Mouse (Mus musculus) heart, embryonic 13.5 days (tissue): ENCODE measurements around the gene Mvk. TPM values are rescaled to one million over a fixed set of nuclear protein-coding genes. Genes with fewer than 3 reads are reported as not detected.

Experiments used
- ATAC-seq: fragments of 200-750 bp; cut with Nextera tagmentation; 2 replicates; pipeline ENCODE4 v1.8.0; 2017; ENCODE audit warnings: moderate TSS enrichment; ENCODE audit not compliant: insufficient number of reproducible peaks, low FRiP score, low TSS enrichment; ENCODE audit errors: extremely low read depth
- H3K27ac ChIP-seq: fragments of 300-500 bp; sonication (generic); replicated peaks from 2 replicates; pipeline ENCODE4 v1.5.1; 2015; ENCODE audit warnings: moderate library complexity, mild to moderate bottlenecking, inconsistent platforms
- H3K27me3 ChIP-seq: fragments of 300-500 bp; sonication (generic); replicated peaks from 2 replicates; pipeline ENCODE4 v1.6.1; 2015; ENCODE audit warnings: mild to moderate bottlenecking, inconsistent platforms
- H3K36me3 ChIP-seq: fragments of 300-500 bp; sonication (generic); 2 replicates; pipeline ENCODE4 v1.6.1; 2015; ENCODE audit warnings: mild to moderate bottlenecking, inconsistent platforms
- H3K4me1 ChIP-seq: fragments of 300-500 bp; sonication (generic); 2 replicates; pipeline ENCODE4 v1.6.1; 2015; ENCODE audit warnings: inconsistent platforms
- H3K4me2 ChIP-seq: fragments of 300-500 bp; sonication (generic); 2 replicates; pipeline ENCODE4 v1.6.1; 2015; ENCODE audit warnings: inconsistent platforms, mild to moderate bottlenecking, moderate library complexity
- H3K4me3 ChIP-seq: fragments of 300-500 bp; sonication (generic); 2 replicates; pipeline ENCODE4 v1.5.1; 2015; ENCODE audit warnings: moderate library complexity, mild to moderate bottlenecking, inconsistent platforms
- H3K9ac ChIP-seq: fragments of 300-500 bp; sonication (generic); 2 replicates; pipeline ENCODE4 v1.6.1; 2015; ENCODE audit warnings: inconsistent platforms, mild to moderate bottlenecking, moderate library complexity
- H3K9me3 ChIP-seq: fragments of 300-500 bp; sonication (generic); 2 replicates; pipeline ENCODE4 v1.6.1; 2016; ENCODE audit warnings: inconsistent platforms
- WGBS: fragments of 180-500 bp; shearing (Covaris S2); methylation state at CpG from one replicate; pipeline ENCODE4 v1.1.7; 2015; ENCODE audit warnings: mixed read lengths; 5-methylcytosine and 5-hydroxymethylcytosine counted together
- polyA plus RNA-seq: library from polyadenylated mRNA; unstranded; fragments of >200 nt; fragmentation: Nextera tagmentation; extraction: Ambion mirVana; gene quantifications from 2 replicates; pipeline ENCODE4 v1.2.1, GENCODE M21; 2015

Mvk gene
- 20.1 and 21.0 TPM in 2 replicates for polyA plus RNA-seq

- Histone ChIP-seq H3K9me3 (no peaks in the 10 kb centered on the region), H3K27ac (peak within 1 kb of the TSS; percentile 72), H3K4me1 (peaks cover 19% of the 10 kb centered on the region), H3K9ac (peak within 1 kb of the TSS; percentile 89), H3K36me3 (peaks cover 18% of the 10 kb centered on the region), H3K4me2 (peak within 1 kb of the TSS; percentile 92), H3K4me3 (peak within 1 kb of the TSS; percentile 83), H3K27me3 (no peaks in the 10 kb centered on the region)
- ATAC-seq: peak; percentile 95
- WGBS: 2% methylated on average over 43 of the region's 43 CpGs
These were observed at the start of gene Mvk, which contains the start of gene Mmab for GRCm38 (mm10) chr5:114443566-114444367. Gene Mvk, plus strand, starts transcription at chr5:114444269. Gene Mmab, minus strand, starts transcription at chr5:114444060.

GRCm38 (mm10) chr5:114406592-114406991, 37.5 kb upstream of the Mvk start:
- Histone ChIP-seq H3K36me3 (peaks cover 100% of the 10 kb centered on the region), H3K9me3 (no peaks in the 10 kb centered on the region), H3K27me3 (no peaks in the 10 kb centered on the region), H3K4me3 (no peak overlapping the region), H3K4me2 (no peak overlapping the region), H3K9ac (no peak overlapping the region), H3K27ac (no peak overlapping the region), H3K4me1 (no peaks in the 10 kb centered on the region)
- no peak for ATAC-seq
- WGBS: 86% methylated on average over 14 of the region's 14 CpGs

- Histone ChIP-seq H3K4me1 (peaks cover 7% of the 10 kb centered on the region), H3K4me2 (no peak overlapping the region), H3K27ac (no peak overlapping the region), H3K9me3 (no peaks in the 10 kb centered on the region), H3K36me3 (peaks cover 100% of the 10 kb centered on the region), H3K27me3 (no peaks in the 10 kb centered on the region), H3K9ac (no peak overlapping the region), H3K4me3 (no peak overlapping the region)
- no peak for ATAC-seq
- 89% methylated on average over 10 of the region's 10 CpGs for WGBS
These were observed 36.8 kb upstream of the Mvk start for GRCm38 (mm10) chr5:114407269-114407668.

GRCm38 (mm10) chr5:114407810-114408209, 36.3 kb upstream of the Mvk start:
- Histone ChIP-seq H3K4me1 (peaks cover 12% of the 10 kb centered on the region), H3K27me3 (no peaks in the 10 kb centered on the region), H3K9me3 (no peaks in the 10 kb centered on the region), H3K36me3 (peaks cover 100% of the 10 kb centered on the region), H3K4me3 (no peak overlapping the region), H3K27ac (no peak overlapping the region), H3K4me2 (no peak overlapping the region), H3K9ac (no peak overlapping the region)
- ATAC-seq: no peak
- 75% methylated on average over 9 of the region's 9 CpGs for WGBS

GRCm38 (mm10) chr5:114408846-114409245, 35.2 kb upstream of the Mvk start:
- Histone ChIP-seq H3K27me3 (no peaks in the 10 kb centered on the region), H3K4me1 (peaks cover 22% of the 10 kb centered on the region), H3K27ac (no peak overlapping the region), H3K4me2 (no peak overlapping the region), H3K9me3 (no peaks in the 10 kb centered on the region), H3K4me3 (no peak overlapping the region), H3K36me3 (peaks cover 93% of the 10 kb centered on the region), H3K9ac (no peak overlapping the region)
- no peak for ATAC-seq
- 88% methylated on average over 11 of the region's 11 CpGs for WGBS

GRCm38 (mm10) chr5:114410429-114410828, 33.6 kb upstream of the Mvk start:
- Histone ChIP-seq H3K27ac (no peak overlapping the region), H3K27me3 (no peaks in the 10 kb centered on the region), H3K9ac (no peak overlapping the region), H3K4me1 (peaks cover 25% of the 10 kb centered on the region), H3K9me3 (no peaks in the 10 kb centered on the region), H3K36me3 (peaks cover 93% of the 10 kb centered on the region), H3K4me3 (no peak overlapping the region), H3K4me2 (no peak overlapping the region)
- 84% methylated on average over 13 of the region's 13 CpGs for WGBS
- no peak for ATAC-seq

- Histone ChIP-seq H3K27ac (peak overlapping the region; percentile 61), H3K36me3 (peaks cover 93% of the 10 kb centered on the region), H3K9me3 (no peaks in the 10 kb centered on the region), H3K4me2 (no peak overlapping the region), H3K4me3 (no peak overlapping the region), H3K4me1 (peaks cover 32% of the 10 kb centered on the region), H3K9ac (peak overlapping the region; percentile 24; the same call in 1 of the 2 replicates), H3K27me3 (no peaks in the 10 kb centered on the region)
- ATAC-seq: no peak
- WGBS: 62% methylated on average over 23 of the region's 23 CpGs
These were observed 31.6 kb upstream of the Mvk start for GRCm38 (mm10) chr5:114412361-114412998.

GRCm38 (mm10) chr5:114413067-114413735, 30.9 kb upstream of the Mvk start:
- H3K27ac ChIP-seq: peak overlapping the region; percentile 61
- H3K4me3 ChIP-seq: no peak overlapping the region
- 41% methylated on average over 16 of the region's 16 CpGs for WGBS
- H3K4me1 ChIP-seq: peaks cover 32% of the 10 kb centered on the region
- H3K4me2 ChIP-seq: no peak overlapping the region
- H3K27me3 ChIP-seq: no peaks in the 10 kb centered on the region
- no peak for ATAC-seq
- H3K9me3 ChIP-seq: no peaks in the 10 kb centered on the region
- H3K36me3 ChIP-seq: peaks cover 93% of the 10 kb centered on the region
- 0 out of 2 replicates have a peak overlapping the region, but pooled peaks have one; percentile 24 for H3K9ac ChIP-seq

- Histone ChIP-seq H3K4me3 (no peak overlapping the region), H3K27me3 (no peaks in the 10 kb centered on the region), H3K9me3 (no peaks in the 10 kb centered on the region), H3K27ac (no peak overlapping the region), H3K9ac (no peak overlapping the region), H3K4me1 (peaks cover 32% of the 10 kb centered on the region), H3K36me3 (peaks cover 93% of the 10 kb centered on the region), H3K4me2 (no peak overlapping the region)
- no peak for ATAC-seq
- 87% methylated on average over 5 of the region's 5 CpGs for WGBS
These were observed 28.5 kb upstream of the Mvk start for GRCm38 (mm10) chr5:114415606-114416005.

GRCm38 (mm10) chr5:114416855-114417254, 27.2 kb upstream of the Mvk start:
- WGBS: 64% methylated on average over 8 of the region's 8 CpGs
- Histone ChIP-seq H3K4me2 (no peak overlapping the region), H3K4me3 (no peak overlapping the region), H3K4me1 (peaks cover 34% of the 10 kb centered on the region), H3K27me3 (no peaks in the 10 kb centered on the region), H3K9ac (peak overlapping the region; percentile 29; the same call in 1 of the 2 replicates), H3K36me3 (peaks cover 91% of the 10 kb centered on the region), H3K27ac (no peak overlapping the region), H3K9me3 (no peaks in the 10 kb centered on the region)
- no peak for ATAC-seq

- WGBS: 87% methylated on average over 8 of the region's 8 CpGs
- Histone ChIP-seq H3K27ac (no peak overlapping the region), H3K9me3 (no peaks in the 10 kb centered on the region), H3K36me3 (peaks cover 78% of the 10 kb centered on the region), H3K9ac (no peak overlapping the region), H3K4me2 (no peak overlapping the region), H3K27me3 (no peaks in the 10 kb centered on the region), H3K4me1 (peaks cover 26% of the 10 kb centered on the region), H3K4me3 (no peak overlapping the region)
- ATAC-seq: no peak
These were observed 25.5 kb upstream of the Mvk start for GRCm38 (mm10) chr5:114418541-114418940.
